Comparison of ENCODE assay signal across 21 mouse cellular contexts in genomic region chr1:179551921-179552320, GRCm38 (mm10). TPM values are rescaled to one million over a fixed set of nuclear protein-coding genes. Genes with fewer than 3 reads are reported as not detected.
DNase-seq lines count a peak whose midpoint lies in the region; ATAC-seq and TF ChIP-seq lines count a peak whose summit lies in the region.
"Had no signal": no experiment of that assay in that cellular context is flagged by ENCODE, and none has a peak within 500 bp of the region (broad histone marks: within the 10 kb centered on the region; RNA-seq: fewer than 3 reads in every experiment).

No protein-coding gene starts in this region.

- ATAC-seq in liver, embryonic 11.5 days (replicated peaks; ENCODE audit: low FRiP score) = no peak
- no peak for ATAC-seq in stomach, embryonic 16.5 days (ENCODE audit: insufficient read depth, low FRiP score)
- ATAC-seq in stomach, postnatal 0 days (ENCODE audit: low FRiP score, low TSS enrichment) = no peak
- no peak for ATAC-seq in liver, embryonic 15.5 days (ENCODE audit: insufficient read depth)
- ATAC-seq: activated CD4-positive, CD25-positive, alpha-beta regulatory T cell, adult 4 months; forebrain, postnatal 0 days; midbrain, embryonic 13.5 days had no signal

- H3K9me3 ChIP-seq in liver, embryonic 11.5 days (ENCODE audit: control insufficient read depth, low read length) = no peaks in the 10 kb centered on the region
- no peaks in the 10 kb centered on the region for H3K9me3 ChIP-seq in stomach, embryonic 16.5 days (replicated peaks; ENCODE audit: control insufficient read depth, low read length)
- H3K9me3 ChIP-seq in stomach, postnatal 0 days (ENCODE audit: control insufficient read depth, low read length) = no peaks in the 10 kb centered on the region
- no peaks in the 10 kb centered on the region for H3K9me3 ChIP-seq in liver, embryonic 15.5 days (replicated peaks)
- H3K9me3 ChIP-seq: forebrain, embryonic 10.5 days; heart, embryonic 13.5 days; kidney, embryonic 15.5 days; midbrain, embryonic 13.5 days; neural tube, embryonic 12.5 days had no signal

- H3K4me3 ChIP-seq in liver, embryonic 11.5 days (ENCODE audit: low read depth, low read length) = no peak overlapping the region
- no peak overlapping the region for H3K4me3 ChIP-seq in stomach, embryonic 16.5 days (replicated peaks; ENCODE audit: low read length)
- H3K4me3 ChIP-seq in stomach, postnatal 0 days (ENCODE audit: low read depth, low read length) = no peak overlapping the region
- no peak overlapping the region for H3K4me3 ChIP-seq in liver, embryonic 15.5 days (replicated peaks)
- H3K4me3 ChIP-seq: forebrain, embryonic 10.5 days; heart, embryonic 13.5 days; kidney, embryonic 15.5 days; midbrain, embryonic 13.5 days; neural tube, embryonic 12.5 days had no signal

- H3K4me2 ChIP-seq in liver, embryonic 11.5 days = peak overlapping the region; percentile 44; the same call in 1 of the 2 replicates
- H3K4me2 ChIP-seq in stomach, embryonic 16.5 days (ENCODE audit: low read depth, low read length) = no peak overlapping the region
- H3K4me2 ChIP-seq in stomach, postnatal 0 days (replicated peaks; ENCODE audit: low read depth) = no peak overlapping the region
- peak overlapping the region; percentile 54 for H3K4me2 ChIP-seq in liver, embryonic 15.5 days
- H3K4me2 ChIP-seq: hindbrain, embryonic 14.5 days; kidney, embryonic 15.5 days; midbrain, embryonic 13.5 days; neural tube, embryonic 12.5 days had no signal

- no peak for TF ChIP-seq CTCF in stomach, postnatal 0 days (IDR thresholded peaks at IDR 0.05; ENCODE audit: low read depth)

- peaks cover 28% of the 10 kb centered on the region for H3K4me1 ChIP-seq in liver, embryonic 11.5 days (replicated peaks; ENCODE audit: control insufficient read depth, insufficient read depth, low read length)
- peaks cover 30% of the 10 kb centered on the region for H3K4me1 ChIP-seq in stomach, embryonic 16.5 days (ENCODE audit: control insufficient read depth, insufficient read depth, low read length)
- H3K4me1 ChIP-seq in stomach, postnatal 0 days (replicated peaks; ENCODE audit: control insufficient read depth, insufficient read depth) = 0 out of 2 replicates have a peak, but pooled peaks cover 6% of the 10 kb centered on the region
- peaks cover 66% of the 10 kb centered on the region for H3K4me1 ChIP-seq in liver, embryonic 15.5 days (replicated peaks)

- TF ChIP-seq EP300 in stomach, postnatal 0 days (optimal IDR thresholded peaks at IDR 0.05) = no peak

- H3K27ac ChIP-seq in liver, embryonic 11.5 days (ENCODE audit: low read depth, low read length) = peak overlapping the region; percentile 22; the same call in 1 of the 2 replicates
- 0 out of 2 replicates have a peak overlapping the region, but pooled peaks have one; percentile 62 for H3K27ac ChIP-seq in stomach, embryonic 16.5 days (ENCODE audit: low read length)
- H3K27ac ChIP-seq in stomach, postnatal 0 days (replicated peaks) = no peak overlapping the region
- peak overlapping the region; percentile 82 for H3K27ac ChIP-seq in liver, embryonic 15.5 days (replicated peaks)
- H3K27ac ChIP-seq: forebrain, embryonic 10.5 days; hindbrain, embryonic 14.5 days; kidney, embryonic 15.5 days; midbrain, embryonic 13.5 days; neural tube, embryonic 12.5 days had no signal

- H3K36me3 ChIP-seq in liver, embryonic 11.5 days (ENCODE audit: control insufficient read depth, insufficient read depth, low read length) = no peaks in the 10 kb centered on the region
- H3K36me3 ChIP-seq in stomach, embryonic 16.5 days (ENCODE audit: control insufficient read depth, insufficient read depth, low read length) = no peaks in the 10 kb centered on the region
- no peaks in the 10 kb centered on the region for H3K36me3 ChIP-seq in stomach, postnatal 0 days (ENCODE audit: control insufficient read depth, insufficient read depth, low read length)
- no peaks in the 10 kb centered on the region; the same call in none of the 2 replicates for H3K36me3 ChIP-seq in liver, embryonic 15.5 days (replicated peaks)
- H3K36me3 ChIP-seq: forebrain, embryonic 10.5 days; heart, embryonic 13.5 days; kidney, embryonic 15.5 days; midbrain, embryonic 13.5 days; neural tube, embryonic 12.5 days had no signal

- 72% methylated on average over 4 of the region's 4 CpGs for WGBS in liver, embryonic 11.5 days
- 56% methylated on average over 4 of the region's 4 CpGs for WGBS in stomach, embryonic 16.5 days
- WGBS in stomach, postnatal 0 days = 63% methylated on average over 4 of the region's 4 CpGs
- WGBS in liver, embryonic 15.5 days (ENCODE audit: insufficient replicate concordance) = 51% methylated on average over 4 of the region's 4 CpGs

- no peak for DNase-seq in liver, embryonic 11.5 days (ENCODE audit: low spot score)
- no peak for DNase-seq in liver
- DNase-seq in stomach, postnatal 0 days (ENCODE audit: low spot score) = no peak
- DNase-seq in thymus, postnatal 14 days = no peak
- DNase-seq in cerebellum, postnatal 10 days = no peak
- DNase-seq: adrenal gland, postnatal 10 days; cerebellum, postnatal 14 days; embryo, embryonic 11 days; forebrain, postnatal 0 days; heart, postnatal 36 days; kidney, postnatal 4 days; thymus, adult 18-20 months had no signal

- H3K9ac ChIP-seq in liver, embryonic 11.5 days (ENCODE audit: low read depth, low read length) = no peak overlapping the region
- H3K9ac ChIP-seq in stomach, embryonic 16.5 days (ENCODE audit: low read length) = no peak overlapping the region
- H3K9ac ChIP-seq in stomach, postnatal 0 days (ENCODE audit: low read length) = no peak overlapping the region
- peak overlapping the region; percentile 10 for H3K9ac ChIP-seq in liver, embryonic 15.5 days
- H3K9ac ChIP-seq: forebrain, postnatal 0 days; hindbrain, embryonic 14.5 days; kidney, embryonic 15.5 days; midbrain, embryonic 13.5 days; neural tube, embryonic 12.5 days had no signal

- no peaks in the 10 kb centered on the region for H3K27me3 ChIP-seq in liver, embryonic 11.5 days (replicated peaks; ENCODE audit: control insufficient read depth, insufficient read depth, low read length)
- no peaks in the 10 kb centered on the region for H3K27me3 ChIP-seq in stomach, embryonic 16.5 days (ENCODE audit: control insufficient read depth, insufficient read depth, low read length)
- H3K27me3 ChIP-seq in stomach, postnatal 0 days (ENCODE audit: control insufficient read depth, insufficient read depth, low read length) = no peaks in the 10 kb centered on the region
- no peaks in the 10 kb centered on the region for H3K27me3 ChIP-seq in liver, embryonic 15.5 days
- H3K27me3 ChIP-seq: heart, embryonic 13.5 days; kidney, embryonic 15.5 days; midbrain, embryonic 13.5 days; neural tube, embryonic 12.5 days had no signal

RNA-seq across cellular contexts. Expression of gene Cnst, which starts 5.8 kb away (rescaled TPM):
- 12.9 and 16.7 TPM in 2 replicates for polyA plus RNA-seq in liver, embryonic 11.5 days (2014; fragmentation: Nextera tagmentation; extraction: Ambion mirVana)
- polyA plus RNA-seq in stomach, embryonic 16.5 days (2015; fragmentation: Nextera tagmentation; extraction: Ambion mirVana) = 16.6 and 18.8 TPM in 2 replicates
- 8.8 and 9.9 TPM in 2 replicates for polyA plus RNA-seq in stomach, postnatal 0 days (2015; fragmentation: Nextera tagmentation; extraction: Ambion mirVana)
- polyA plus RNA-seq in liver, embryonic 15.5 days (2015; fragmentation: Nextera tagmentation; extraction: Ambion mirVana) = 12.1 and 12.6 TPM in 2 replicates

RNA-seq across cellular contexts. Expression of gene Tfb2m, which starts 5.9 kb away (rescaled TPM):
- polyA plus RNA-seq in liver, embryonic 11.5 days (2014; fragmentation: Nextera tagmentation; extraction: Ambion mirVana) = 25.0 and 31.9 TPM in 2 replicates
- 25.8 and 31.0 TPM in 2 replicates for polyA plus RNA-seq in stomach, embryonic 16.5 days (2015; fragmentation: Nextera tagmentation; extraction: Ambion mirVana)
- 28.7 and 31.6 TPM in 2 replicates for polyA plus RNA-seq in stomach, postnatal 0 days (2015; fragmentation: Nextera tagmentation; extraction: Ambion mirVana)
- polyA plus RNA-seq in liver, embryonic 15.5 days (2015; fragmentation: Nextera tagmentation; extraction: Ambion mirVana) = 8.2 and 8.3 TPM in 2 replicates

RNA-seq across cellular contexts. Expression of gene Smyd3, which starts 34.1 kb away (rescaled TPM):
- polyA plus RNA-seq in liver, embryonic 11.5 days (2014; fragmentation: Nextera tagmentation; extraction: Ambion mirVana) = 14.0 and 17.3 TPM in 2 replicates
- 18.8 and 18.9 TPM in 2 replicates for polyA plus RNA-seq in stomach, embryonic 16.5 days (2015; fragmentation: Nextera tagmentation; extraction: Ambion mirVana)
- polyA plus RNA-seq in stomach, postnatal 0 days (2015; fragmentation: Nextera tagmentation; extraction: Ambion mirVana) = 10.5 and 12.1 TPM in 2 replicates
- 5.7 TPM in 2 replicates for polyA plus RNA-seq in liver, embryonic 15.5 days (2015; fragmentation: Nextera tagmentation; extraction: Ambion mirVana)

Comparison
In these comparisons a context has a peak if more than half of its experiments do, and no peak if none do; other contexts are left out.
1. H3K4me2 ChIP-seq: peak in liver, embryonic 11.5 days (single experiment) and liver, embryonic 15.5 days (single experiment); none in stomach, embryonic 16.5 days (single experiment) and stomach, postnatal 0 days (single experiment).